Mouse (Mus musculus) midbrain, embryonic 12.5 days (tissue): Measurements from ENCODE around the gene Timmdc1. TPM values are rescaled to one million over a fixed set of nuclear protein-coding genes. Genes with fewer than 3 reads are reported as not detected.

Experiments used
- polyA plus RNA-seq: library from polyadenylated mRNA; unstranded; fragments of >200 nt; fragmentation: Nextera tagmentation; extraction: Ambion mirVana; gene quantifications from 2 replicates; pipeline ENCODE4 v1.2.1, GENCODE M21; 2016

Gene Timmdc1
- polyA plus RNA-seq, 1 experiment from 2014 or later: 35.2 TPM

Other genes with a start within 250 kb of the Timmdc1 start
- not detected in 2 replicates for gene Nr1i2, start 227.8 kb downstream of the Timmdc1 start, polyA plus RNA-seq
- 0.51 and 0.59 TPM in 2 replicates for gene Maats1, start 180.5 kb downstream of the Timmdc1 start, polyA plus RNA-seq
- gene Cox17, start 175.7 kb downstream of the Timmdc1 start, polyA plus RNA-seq: 118 and 130 TPM in 2 replicates
- not detected in 2 replicates for gene Gm21987, start 175.6 kb downstream of the Timmdc1 start, polyA plus RNA-seq
- gene Popdc2, start 160.5 kb downstream of the Timmdc1 start, polyA plus RNA-seq: 0.51 and 0.57 TPM in 2 replicates
- gene Pla1a, start 89.5 kb downstream of the Timmdc1 start, polyA plus RNA-seq: 0.18 and 0.41 TPM in 2 replicates
- gene Adprh, start 70.0 kb downstream of the Timmdc1 start, polyA plus RNA-seq: 138 and 141 TPM in 2 replicates
- gene Cd80, start 67.1 kb downstream of the Timmdc1 start, polyA plus RNA-seq: 0.67 and 0.87 TPM in 2 replicates
- 70.0 and 72.5 TPM in 2 replicates for gene Poglut1, start 27.6 kb upstream of the Timmdc1 start, polyA plus RNA-seq
- gene Tmem39a, start 36.0 kb upstream of the Timmdc1 start, polyA plus RNA-seq: 66.3 and 69.1 TPM in 2 replicates
- 10.5 and 11.8 TPM in 2 replicates for gene Arhgap31, start 190.6 kb upstream of the Timmdc1 start, polyA plus RNA-seq
- 24.6 and 24.7 TPM in 2 replicates for gene B4galt4, start 219.6 kb upstream of the Timmdc1 start, polyA plus RNA-seq